Mouse (Mus musculus) T-helper 1 cell (primary cell): ENCODE data around the gene 1700020N01Rik.

Experiments
- in situ Hi-C: fragments of 300-600 bp; cut with MboI, MseI; formaldehyde crosslinking; loops from one replicate; pipeline ENCODE4 v1.15.1; 2025; ENCODE audit warnings: high pct_unique_total_duplicates

Gene 1700020N01Rik

DNA sequence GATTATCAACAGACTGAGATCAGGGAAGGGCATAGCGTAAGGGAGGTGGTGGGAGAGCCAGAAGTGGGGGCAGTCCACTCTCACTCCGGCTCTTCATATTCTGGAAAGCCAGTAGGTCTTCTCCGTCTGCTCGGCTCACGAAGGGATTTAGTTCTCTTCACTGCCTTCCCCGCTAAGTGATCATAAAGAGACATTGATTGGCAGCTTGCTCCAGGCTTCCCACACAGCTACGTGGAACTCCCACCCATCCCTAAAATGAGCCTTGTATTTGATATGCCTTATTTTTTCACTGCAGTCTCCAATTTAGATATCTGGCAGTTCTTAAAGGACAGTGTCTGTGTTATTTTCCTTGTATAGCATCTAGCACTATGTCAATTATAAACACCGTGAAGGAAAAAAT is 11.5 kb downstream of the 1700020N01Rik start:
- in situ Hi-C loops: no loop called here

- in situ Hi-C loops: no loop called here
Measured at GRCm38 (mm10) chr10:21605011-21605571, 12.1 kb downstream of the 1700020N01Rik start.

DNA sequence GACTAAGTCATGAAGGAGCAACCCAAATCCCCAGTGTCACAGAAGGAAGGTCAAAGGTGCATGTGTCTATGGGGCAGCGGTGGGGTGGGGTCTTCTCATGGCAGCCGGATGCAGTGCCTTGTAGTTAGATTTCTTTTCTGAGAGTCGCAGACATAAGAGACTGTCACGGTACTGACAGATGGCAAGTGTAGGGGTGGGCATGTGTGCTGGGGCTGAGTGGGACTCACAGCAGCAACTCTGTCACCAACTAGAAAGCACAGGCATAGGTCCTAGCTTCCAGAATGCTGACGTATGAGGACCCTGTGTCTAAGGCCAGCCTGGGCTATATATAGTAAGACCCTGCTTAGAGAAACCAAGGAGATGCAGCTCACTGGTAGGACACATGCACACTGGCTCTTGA is 12.7 kb downstream of the 1700020N01Rik start:
- in situ Hi-C loops: no loop called here

- in situ Hi-C loops: no loop called here
Measured at GRCm38 (mm10) chr10:21606931-21607330, 14.0 kb downstream of the 1700020N01Rik start.

DNA sequence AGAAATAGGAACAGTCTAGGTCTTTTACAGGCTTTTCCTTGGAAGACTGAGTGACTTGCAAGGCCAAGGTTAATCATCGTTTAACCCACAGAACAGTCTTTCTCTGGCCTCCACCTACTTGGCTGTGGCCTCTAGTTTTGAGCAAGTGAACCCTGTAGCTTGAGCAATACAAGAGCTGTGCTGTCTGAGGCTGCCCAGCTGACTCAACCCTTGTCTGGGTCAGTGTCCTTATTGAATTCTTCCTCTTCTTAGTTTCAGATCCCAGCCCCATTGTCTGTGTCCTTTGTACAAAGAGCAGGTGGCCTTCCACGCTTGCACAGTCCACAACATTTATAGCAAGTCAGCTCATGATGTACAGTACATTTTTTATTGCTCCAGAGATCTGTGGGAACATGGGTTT is 16.6 kb downstream of the 1700020N01Rik start:
- in situ Hi-C loops: no loop called here

DNA sequence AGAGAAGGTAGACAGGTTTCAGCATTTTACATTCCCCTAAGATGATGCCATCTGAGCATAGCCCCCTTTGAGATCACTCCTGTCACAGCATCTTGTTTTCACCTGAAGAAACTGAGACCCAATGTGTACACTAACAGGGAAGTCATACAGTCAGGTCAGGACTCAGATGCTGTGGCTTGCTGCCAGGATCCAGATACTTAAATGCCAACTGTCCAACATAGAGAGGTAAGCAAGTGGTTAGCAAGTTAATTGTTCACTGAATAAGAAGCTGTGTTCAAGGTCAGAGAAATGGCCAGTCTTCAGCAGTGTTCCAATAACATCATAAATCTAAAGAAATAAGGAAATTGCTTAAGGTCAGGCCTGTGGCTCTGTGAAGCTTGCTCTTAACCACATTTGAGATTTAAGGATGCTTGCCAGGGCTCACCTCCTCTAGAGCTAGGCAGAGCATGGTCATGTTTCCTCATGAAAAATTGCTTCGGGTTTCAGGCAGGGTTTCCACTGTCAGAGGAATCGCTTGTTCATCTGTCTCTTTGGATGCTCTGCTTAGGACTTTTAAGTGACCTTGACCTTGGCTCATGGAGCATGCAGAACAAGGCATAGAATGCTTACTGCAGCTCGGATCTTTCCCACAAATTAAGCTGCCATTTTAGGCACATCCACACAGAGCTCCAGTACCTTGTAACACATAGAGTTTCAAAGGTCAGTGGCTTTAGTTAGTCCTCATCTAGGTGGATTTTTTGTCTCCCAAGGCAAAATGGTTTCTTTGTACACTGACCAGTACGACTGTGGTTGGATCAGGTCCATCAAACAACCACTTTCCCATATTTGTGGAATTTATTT is 20.3 kb downstream of the 1700020N01Rik start:
- in situ Hi-C loops: no loop called here

- in situ Hi-C loops: no loop called here
Measured at GRCm38 (mm10) chr10:21614520-21614919, 21.6 kb downstream of the 1700020N01Rik start.

DNA sequence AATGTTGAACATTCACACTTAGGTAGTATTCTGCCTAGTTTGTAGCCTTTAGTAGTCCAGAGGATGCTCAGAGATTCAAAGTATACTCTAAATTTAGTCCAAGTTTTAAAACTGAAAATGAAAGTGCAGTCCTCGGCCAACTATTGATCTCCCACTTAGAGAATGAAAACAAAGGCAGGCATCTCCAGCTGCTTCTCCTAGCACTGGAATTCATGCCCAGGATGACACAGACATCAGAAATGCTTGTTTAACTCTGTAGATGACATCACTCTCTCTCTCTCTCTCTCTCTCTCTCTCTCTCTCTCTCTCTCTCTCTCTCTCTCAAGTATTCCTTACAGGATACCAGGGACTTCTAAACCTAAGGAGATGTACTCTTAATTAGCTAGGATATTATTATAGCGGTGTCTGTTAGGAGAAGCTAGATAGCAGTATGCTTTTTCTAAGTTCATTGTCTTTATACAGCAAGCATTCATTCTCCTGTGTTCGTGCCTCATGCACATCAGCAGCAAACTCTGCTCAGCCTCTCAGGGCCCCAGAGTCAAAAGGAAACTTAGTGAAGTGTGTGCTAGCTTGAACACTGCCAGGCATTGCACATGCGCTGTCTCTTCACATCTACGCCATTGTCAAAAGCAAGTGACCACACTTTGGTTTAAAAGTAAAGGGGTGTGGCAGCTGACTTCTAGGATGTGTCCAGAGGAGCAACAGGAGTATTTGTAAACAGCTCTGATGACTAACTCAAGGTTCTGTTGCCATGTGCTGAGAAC is 26.0 kb downstream of the 1700020N01Rik start:
- in situ Hi-C loops: no loop called here

GRCm38 (mm10) chr10:21622065-21622464 is 29.1 kb downstream of the 1700020N01Rik start:
- in situ Hi-C loops: no loop called here

- in situ Hi-C loops: no loop called here
Measured at GRCm38 (mm10) chr10:21628555-21628954, 35.6 kb downstream of the 1700020N01Rik start.

- in situ Hi-C loops: no loop called here
Measured at GRCm38 (mm10) chr10:21629031-21629740, 36.2 kb downstream of the 1700020N01Rik start.

DNA sequence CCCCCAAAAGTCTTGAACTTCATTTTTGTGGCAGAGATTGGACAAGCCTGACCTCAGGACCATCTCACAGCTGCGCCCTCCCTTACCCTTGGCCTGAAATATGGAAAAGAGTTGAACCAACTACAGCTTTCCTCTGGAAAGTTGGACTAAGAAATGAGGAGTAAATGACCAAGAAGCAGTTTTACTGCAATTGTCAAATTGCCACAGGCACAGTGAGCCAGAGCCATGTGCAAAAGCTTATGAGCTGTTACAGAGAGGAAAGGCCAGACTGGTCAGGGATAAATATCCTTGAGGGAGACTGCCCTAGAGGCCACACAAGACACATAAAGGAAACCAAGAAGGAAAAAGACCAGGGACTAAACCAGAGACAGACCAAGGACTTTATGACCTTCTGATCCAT is 38.5 kb downstream of the 1700020N01Rik start:
- in situ Hi-C loops: no loop called here

- in situ Hi-C loops: no loop called here
Measured at GRCm38 (mm10) chr10:21632687-21633086, 39.7 kb downstream of the 1700020N01Rik start.

- in situ Hi-C loops: no loop called here
Measured at GRCm38 (mm10) chr10:21635988-21636710, 43.2 kb downstream of the 1700020N01Rik start.

DNA sequence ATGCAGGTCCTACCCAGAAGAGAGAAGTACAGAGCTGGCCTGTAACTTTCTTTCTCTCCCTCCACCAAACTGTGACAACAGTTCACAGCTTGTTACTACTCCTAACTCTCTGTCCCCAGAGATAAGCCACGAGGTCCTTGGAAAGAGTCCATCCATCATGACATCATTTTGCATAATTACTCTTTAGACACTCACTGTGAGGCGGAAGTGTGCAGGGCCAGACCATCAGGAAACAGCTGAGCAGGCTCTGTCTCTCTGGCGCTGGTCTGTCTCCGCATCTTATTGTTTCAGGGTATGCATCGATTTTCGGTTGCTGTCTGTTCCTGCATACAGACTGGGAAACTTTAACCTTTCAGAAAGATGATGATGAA is 43.8 kb downstream of the 1700020N01Rik start:
- in situ Hi-C loops: no loop called here

GRCm38 (mm10) chr10:21651388-21651787 is 58.4 kb downstream of the 1700020N01Rik start:
- in situ Hi-C loops: no loop called here

- in situ Hi-C loops: no loop called here
Measured at GRCm38 (mm10) chr10:21652426-21653345, 59.7 kb downstream of the 1700020N01Rik start.

GRCm38 (mm10) chr10:21653469-21653868 is 60.5 kb downstream of the 1700020N01Rik start:
- in situ Hi-C loops: no loop called here

DNA sequence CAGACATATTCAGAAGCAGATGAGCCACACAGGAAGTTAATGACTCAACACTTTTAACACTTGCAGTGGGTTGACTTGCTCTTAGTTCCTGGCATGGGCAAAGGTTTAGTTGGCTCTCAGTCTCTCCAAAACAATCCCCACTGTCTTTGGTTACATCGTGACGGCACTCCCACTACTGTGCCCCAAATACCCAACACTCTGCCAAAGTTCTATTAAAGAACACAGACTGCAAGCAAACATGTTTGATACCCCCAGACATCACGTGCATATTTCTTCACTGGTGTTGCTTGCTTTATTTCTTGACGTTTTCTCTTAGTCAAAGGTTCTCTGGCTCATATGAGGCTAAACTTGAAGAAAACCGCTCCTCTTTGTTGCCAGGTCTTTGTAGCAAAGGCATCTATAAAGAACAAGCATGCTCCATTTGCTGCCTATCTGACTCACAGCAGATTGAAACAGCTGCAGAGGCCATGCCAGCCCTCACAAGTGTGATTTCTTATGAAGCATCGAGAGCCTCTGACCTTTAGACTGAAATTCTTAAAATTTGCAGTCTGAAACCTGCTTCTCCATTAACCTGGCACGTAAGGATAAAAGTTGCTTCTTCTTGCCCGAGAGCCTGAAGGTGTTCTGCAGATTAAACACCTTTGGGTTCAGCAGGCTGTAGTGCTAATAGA is 66.8 kb downstream of the 1700020N01Rik start:
- in situ Hi-C loops: loop anchor here (10.0 kb wide), 1 partner anchor 1795 kb away; no protein-coding TSS in a partner anchor
